Mouse (Mus musculus): ENCODE measurements around the gene Pmf1.

The Pmf1 gene

GRCm38 (mm10) chr3:88354396-88355165 lies 55.5 kb downstream of the Pmf1 start:
- no peak for DNase-seq (ENCODE audit: low spot score)

- no peak for DNase-seq (ENCODE audit: low spot score)
Observed at GRCm38 (mm10) chr3:88352907-88353306, 57.2 kb downstream of the Pmf1 start.

GRCm38 (mm10) chr3:88350732-88351131 lies 59.4 kb downstream of the Pmf1 start:
- DNase-seq (ENCODE audit: low spot score): no peak

Measured in ovary, postnatal 36 days (tissue).